Mouse (Mus musculus): ENCODE measurements around the gene Bend7.

DNA sequence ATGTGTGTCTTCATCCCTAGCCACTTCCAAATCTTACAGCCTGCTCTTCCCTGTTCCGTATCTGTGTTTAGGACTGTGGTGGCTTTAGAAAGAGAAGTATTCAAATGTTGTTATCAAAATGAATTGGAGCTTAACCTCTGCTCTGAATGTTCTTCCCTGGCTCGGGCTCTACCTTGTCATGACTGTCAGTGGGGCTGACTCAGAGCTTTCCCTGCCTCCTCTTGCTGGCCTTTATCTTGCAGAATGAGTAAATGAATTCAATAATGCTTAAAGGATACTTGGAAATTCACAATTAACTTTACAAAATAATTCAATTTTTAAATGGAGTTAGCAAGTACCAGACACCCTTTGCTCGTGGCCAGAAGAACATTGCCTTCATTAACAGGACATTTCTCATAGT is 46.4 kb downstream of the Bend7 start:
- TF ChIP-seq CTCF (IDR thresholded peaks at IDR 0.05; ENCODE audit: control insufficient read depth, insufficient read depth, insufficient read length) (no peak), USF1 (IDR thresholded peaks at IDR 0.05; ENCODE audit: low read depth) (no peak), MYOG (IDR thresholded peaks at IDR 0.05; ENCODE audit: control insufficient read depth, extremely low read depth, insufficient read length) (no peak)

Data from C2C12 (cell line).